Mouse (Mus musculus) lung, embryonic 14.5 days (tissue): ENCODE measurements around the gene Tbca. TPM values are rescaled to one million over a fixed set of nuclear protein-coding genes. Genes with fewer than 3 reads are reported as not detected.

Source experiments
- ATAC-seq: fragments of 200-750 bp; cut with Nextera tagmentation; 2 replicates; pipeline ENCODE4 v1.8.0; 2017; ENCODE audit warnings: mild to moderate bottlenecking, moderate TSS enrichment, moderate library complexity; ENCODE audit not compliant: insufficient read depth
- DNase-seq: peaks from one replicate; pipeline ENCODE4 v3.0.0-alpha.2; 2015
- H3K27ac ChIP-seq: fragments of 300-500 bp; sonication (generic); 2 replicates; pipeline ENCODE4 v1.5.1; 2014; ENCODE audit warnings: low read depth, mild to moderate bottlenecking, moderate library complexity
- H3K27me3 ChIP-seq: fragments of 300-500 bp; sonication (generic); 2 replicates; pipeline ENCODE4 v1.6.1; 2014; ENCODE audit warnings: low read length, control low read depth; ENCODE audit not compliant: insufficient read depth
- H3K36me3 ChIP-seq: fragments of 300-500 bp; sonication (generic); 2 replicates; pipeline ENCODE4 v1.6.1; 2014; ENCODE audit warnings: control low read depth; ENCODE audit not compliant: insufficient read depth
- H3K4me1 ChIP-seq: fragments of 300-500 bp; sonication (generic); 2 replicates; pipeline ENCODE4 v1.6.1; 2014; ENCODE audit warnings: antibody characterized with exemption, control low read depth; ENCODE audit not compliant: insufficient read depth
- H3K4me2 ChIP-seq: fragments of 300-500 bp; sonication (generic); 2 replicates; pipeline ENCODE4 v1.6.1; 2014; ENCODE audit warnings: mild to moderate bottlenecking
- H3K4me3 ChIP-seq: fragments of 300-500 bp; sonication (generic); 2 replicates; pipeline ENCODE4 v1.5.1; 2014; ENCODE audit warnings: low read depth, low read length
- H3K9ac ChIP-seq: fragments of 300-500 bp; sonication (generic); 2 replicates; pipeline ENCODE4 v1.6.1; 2014
- H3K9me3 ChIP-seq: fragments of 300-500 bp; sonication (generic); 2 replicates; pipeline ENCODE4 v1.6.1; 2016; ENCODE audit warnings: low read depth, low read length, control low read depth
- CTCF ChIP-seq: IDR thresholded peaks from 2 replicates; pipeline ENCODE4 v1.5.1; 2016; ENCODE audit warnings: antibody characterized with exemption, low read depth
- WGBS: fragments of 180-500 bp; shearing (Covaris S2); extraction: QIAGEN DNeasy Blood & Tissue Kit; methylation state at CpG from one replicate; pipeline ENCODE4 v1.1.7; 2014; 5-methylcytosine and 5-hydroxymethylcytosine counted together
- polyA plus RNA-seq: library from polyadenylated mRNA; unstranded; fragments of >200 nt; fragmentation: Nextera tagmentation; extraction: Ambion mirVana; gene quantifications from 2 replicates; pipeline ENCODE4 v1.2.1, GENCODE M21; 2014

Gene Tbca
- polyA plus RNA-seq, 1 experiment from 2014 or later, result 235 TPM

- no peaks in the 10 kb centered on the region for H3K27me3 ChIP-seq
- no peak for TF ChIP-seq CTCF
- no peak overlapping the region for H3K4me2 ChIP-seq
- DNase-seq, result no peak
- H3K27ac ChIP-seq, result no peak overlapping the region
- WGBS, result 57% methylated on average over 2 of the region's 2 CpGs
- H3K9me3 ChIP-seq, result no peaks in the 10 kb centered on the region
- no peak overlapping the region for H3K9ac ChIP-seq
- no peak overlapping the region for H3K4me3 ChIP-seq
- H3K36me3 ChIP-seq, result no peaks in the 10 kb centered on the region
- no peaks in the 10 kb centered on the region for H3K4me1 ChIP-seq
- ATAC-seq, result no peak
These were observed 32.2 kb downstream of the Tbca start for GRCm38 (mm10) chr13:94820956-94821355.

- no peaks in the 10 kb centered on the region for H3K9me3 ChIP-seq
- no peak for TF ChIP-seq CTCF
- no peak overlapping the region for H3K4me3 ChIP-seq
- no peak overlapping the region for H3K4me2 ChIP-seq
- ATAC-seq, result no peak
- no peak for DNase-seq
- H3K27me3 ChIP-seq, result no peaks in the 10 kb centered on the region
- no peaks in the 10 kb centered on the region for H3K36me3 ChIP-seq
- peaks cover 6% of the 10 kb centered on the region; the same call in 1 of the 2 replicates for H3K4me1 ChIP-seq
- no peak overlapping the region for H3K9ac ChIP-seq
- WGBS, result 79% methylated on average over 5 of the region's 5 CpGs
- no peak overlapping the region for H3K27ac ChIP-seq
These were observed 37.7 kb downstream of the Tbca start for GRCm38 (mm10) chr13:94826389-94826788.

GRCm38 (mm10) chr13:94826986-94827385, 38.3 kb downstream of the Tbca start:
- no peaks in the 10 kb centered on the region for H3K36me3 ChIP-seq
- ATAC-seq (no peak), DNase-seq (no peak)
- no peak overlapping the region for H3K4me3 ChIP-seq
- peaks cover 6% of the 10 kb centered on the region; the same call in 1 of the 2 replicates for H3K4me1 ChIP-seq
- H3K9me3 ChIP-seq, result no peaks in the 10 kb centered on the region
- H3K4me2 ChIP-seq, result no peak overlapping the region
- H3K27ac ChIP-seq, result no peak overlapping the region
- H3K27me3 ChIP-seq, result no peaks in the 10 kb centered on the region
- TF ChIP-seq CTCF, result no peak
- 87% methylated on average over 2 of the region's 2 CpGs for WGBS
- H3K9ac ChIP-seq, result no peak overlapping the region

GRCm38 (mm10) chr13:94827847-94828246, 39.1 kb downstream of the Tbca start:
- H3K9me3 ChIP-seq, result no peaks in the 10 kb centered on the region
- H3K27ac ChIP-seq, result no peak overlapping the region
- H3K4me1 ChIP-seq, result peaks cover 6% of the 10 kb centered on the region; the same call in 1 of the 2 replicates
- no peak for TF ChIP-seq CTCF
- no peaks in the 10 kb centered on the region for H3K27me3 ChIP-seq
- no peak for DNase-seq
- H3K9ac ChIP-seq, result no peak overlapping the region
- 31% methylated on average over 2 of the region's 2 CpGs for WGBS
- no peak overlapping the region for H3K4me2 ChIP-seq
- H3K4me3 ChIP-seq, result no peak overlapping the region
- ATAC-seq, result no peak
- H3K36me3 ChIP-seq, result peaks cover 6% of the 10 kb centered on the region; the same call in 1 of the 2 replicates

- no peaks in the 10 kb centered on the region for H3K4me1 ChIP-seq
- H3K9me3 ChIP-seq, result no peaks in the 10 kb centered on the region
- DNase-seq (peak; percentile 7), ATAC-seq (no peak)
- H3K9ac ChIP-seq, result no peak overlapping the region
- H3K27ac ChIP-seq, result no peak overlapping the region
- H3K36me3 ChIP-seq, result peaks cover 55% of the 10 kb centered on the region
- no peak overlapping the region for H3K4me3 ChIP-seq
- H3K27me3 ChIP-seq, result no peaks in the 10 kb centered on the region
- TF ChIP-seq CTCF, result no peak
- 69% methylated on average over 5 of the region's 5 CpGs for WGBS
- H3K4me2 ChIP-seq, result no peak overlapping the region
These were observed 49.5 kb downstream of the Tbca start for GRCm38 (mm10) chr13:94838047-94838720.

- Histone ChIP-seq H3K4me1 (no peaks in the 10 kb centered on the region), H3K27me3 (no peaks in the 10 kb centered on the region), H3K9ac (no peak overlapping the region), H3K9me3 (no peaks in the 10 kb centered on the region), H3K4me3 (no peak overlapping the region), H3K4me2 (no peak overlapping the region), H3K36me3 (peaks cover 55% of the 10 kb centered on the region), H3K27ac (no peak overlapping the region)
- TF ChIP-seq CTCF, result no peak
- DNase-seq, result peak; percentile 37
- WGBS, result 79% methylated on average over 8 of the region's 8 CpGs
- no peak for ATAC-seq
These were observed 50.1 kb downstream of the Tbca start for GRCm38 (mm10) chr13:94838756-94839337.

- Histone ChIP-seq H3K36me3 (peaks cover 32% of the 10 kb centered on the region), H3K27me3 (no peaks in the 10 kb centered on the region), H3K4me1 (no peaks in the 10 kb centered on the region), H3K9me3 (no peaks in the 10 kb centered on the region), H3K4me2 (no peak overlapping the region), H3K4me3 (no peak overlapping the region), H3K9ac (no peak overlapping the region), H3K27ac (no peak overlapping the region)
- TF ChIP-seq CTCF, result no peak
- 77% methylated on average over 5 of the region's 5 CpGs for WGBS
- no peak for ATAC-seq
- DNase-seq, result no peak
These were observed 54.5 kb downstream of the Tbca start for GRCm38 (mm10) chr13:94843236-94843635.
